Mouse (Mus musculus) liver, embryonic 16.5 days (tissue): Measurements from ENCODE around the gene Cabp4. TPM values are rescaled to one million over a fixed set of nuclear protein-coding genes. Genes with fewer than 3 reads are reported as not detected.
"Not testable (repeated sequence)": the region's sequence is repeated elsewhere in the genome, so short reads cannot be mapped to it uniquely, and the experiment has no call there.

Experiments used
- ATAC-seq: fragments of 200-750 bp; cut with Nextera tagmentation; 2 replicates; pipeline ENCODE4 v1.8.0; 2017; ENCODE audit warnings: low read depth, mild to moderate bottlenecking, moderate number of reproducible peaks, moderate library complexity
- H3K27ac ChIP-seq: fragments of 300-500 bp; sonication (generic); 2 replicates; pipeline ENCODE4 v1.5.1; 2014; ENCODE audit warnings: mild to moderate bottlenecking, low read length
- H3K27me3 ChIP-seq: fragments of 300-500 bp; sonication (generic); 2 replicates; pipeline ENCODE4 v1.6.1; 2014; ENCODE audit warnings: low read depth, low read length, mixed read lengths; ENCODE audit not compliant: control insufficient read depth, insufficient read depth
- H3K36me3 ChIP-seq: fragments of 300-500 bp; sonication (generic); 2 replicates; pipeline ENCODE4 v1.6.1; 2014; ENCODE audit warnings: mild to moderate bottlenecking; ENCODE audit not compliant: control insufficient read depth, insufficient read depth
- H3K4me1 ChIP-seq: fragments of 300-500 bp; sonication (generic); 2 replicates; pipeline ENCODE4 v1.6.1; 2014; ENCODE audit warnings: low read depth, low read length, mixed read lengths; ENCODE audit not compliant: control insufficient read depth
- H3K4me2 ChIP-seq: fragments of 300-500 bp; sonication (generic); 2 replicates; pipeline ENCODE4 v1.6.1; 2014; ENCODE audit warnings: low read depth, low read length, mixed read lengths
- H3K4me3 ChIP-seq: fragments of 300-500 bp; sonication (generic); 2 replicates; pipeline ENCODE4 v1.5.1; 2014; ENCODE audit warnings: low read depth, mild to moderate bottlenecking, low read length
- H3K9ac ChIP-seq: fragments of 300-500 bp; sonication (generic); 2 replicates; pipeline ENCODE4 v1.6.1; 2014; ENCODE audit warnings: low read depth, low read length
- H3K9me3 ChIP-seq: fragments of 300-500 bp; sonication (generic); replicated peaks from 2 replicates; pipeline ENCODE4 v1.6.1; 2016; ENCODE audit warnings: low read length; ENCODE audit not compliant: control insufficient read depth
- WGBS: fragments of 180-500 bp; shearing (Covaris S2); extraction: QIAGEN DNeasy Blood & Tissue Kit; methylation state at CpG from one replicate; pipeline ENCODE4 v1.1.7; 2014; ENCODE audit not compliant: insufficient replicate concordance; 5-methylcytosine and 5-hydroxymethylcytosine counted together
- polyA plus RNA-seq: library from polyadenylated mRNA; unstranded; fragments of >200 nt; fragmentation: Nextera tagmentation; extraction: Ambion mirVana; gene quantifications from 2 replicates; pipeline ENCODE4 v1.2.1, GENCODE M21; 2015

The Cabp4 gene
- polyA plus RNA-seq, 1 experiment from 2014 or later: 0.18 TPM

GRCm38 (mm10) chr19:4125268-4125667 lies 18.6 kb downstream of the Cabp4 start:
- H3K27me3 ChIP-seq, H3K36me3 ChIP-seq, H3K9me3 ChIP-seq: not testable (repeated sequence)
- Histone ChIP-seq H3K27ac (peak overlapping the region; percentile 41; the same call in 1 of the 2 replicates), H3K9ac (peak overlapping the region; percentile 48), H3K4me1 (peaks cover 65% of the 10 kb centered on the region), H3K4me3 (peak overlapping the region; percentile 79), H3K4me2 (peak overlapping the region; percentile 56)
- peak; percentile 1 for ATAC-seq
- 26% methylated on average over 3 of the region's 4 CpGs for WGBS

GRCm38 (mm10) chr19:4124432-4124831 lies 19.4 kb downstream of the Cabp4 start:
- H3K9ac ChIP-seq: no peak overlapping the region
- 78% methylated on average over 4 of the region's 4 CpGs for WGBS
- 0 out of 2 replicates have a peak overlapping the region, but pooled peaks have one; percentile 18 for H3K27ac ChIP-seq
- peaks cover 59% of the 10 kb centered on the region for H3K4me1 ChIP-seq
- H3K36me3 ChIP-seq: peaks cover 9% of the 10 kb centered on the region
- H3K4me3 ChIP-seq: no peak overlapping the region
- H3K27me3 ChIP-seq: no peaks in the 10 kb centered on the region
- no peaks in the 10 kb centered on the region for H3K9me3 ChIP-seq
- ATAC-seq: no peak
- H3K4me2 ChIP-seq: no peak overlapping the region

GRCm38 (mm10) chr19:4122411-4123370 lies 21.1 kb downstream of the Cabp4 start:
- Histone ChIP-seq H3K36me3 (no peaks in the 10 kb centered on the region), H3K9ac (no peak overlapping the region), H3K4me3 (no peak overlapping the region), H3K27ac (peak overlapping the region; percentile 75), H3K9me3 (no peaks in the 10 kb centered on the region), H3K27me3 (no peaks in the 10 kb centered on the region), H3K4me1 (peaks cover 58% of the 10 kb centered on the region), H3K4me2 (peak overlapping the region; percentile 18)
- no peak for ATAC-seq
- WGBS: 27% methylated on average over 7 of the region's 7 CpGs

DNA sequence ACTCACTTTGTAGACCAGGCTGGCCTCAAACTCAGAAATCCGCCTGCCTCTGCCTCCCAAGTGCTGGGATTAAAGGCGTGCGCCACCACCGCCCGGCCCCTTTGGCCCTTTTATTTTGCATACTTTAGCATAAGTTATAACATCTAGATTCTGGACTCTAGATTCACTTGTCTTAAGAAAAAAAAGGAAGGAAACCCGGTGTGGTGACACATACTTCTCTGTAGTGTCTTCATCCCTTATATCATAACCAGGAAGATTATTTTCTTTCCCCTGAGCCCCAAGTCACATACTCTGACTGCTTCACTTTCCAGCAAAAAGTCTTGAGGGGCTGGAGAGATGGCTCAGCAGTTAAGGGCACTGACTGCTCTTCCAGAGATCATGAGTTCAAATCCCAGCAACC lies 21.9 kb downstream of the Cabp4 start:
- not testable (repeated sequence) for H3K9me3 ChIP-seq, H3K27me3 ChIP-seq, H3K9ac ChIP-seq, ATAC-seq, H3K4me3 ChIP-seq, H3K36me3 ChIP-seq
- 32% methylated on average over 6 of the region's 6 CpGs for WGBS
- Histone ChIP-seq H3K4me2 (peak overlapping the region; percentile 77), H3K27ac (peak overlapping the region; percentile 78), H3K4me1 (peaks cover 50% of the 10 kb centered on the region)

DNA sequence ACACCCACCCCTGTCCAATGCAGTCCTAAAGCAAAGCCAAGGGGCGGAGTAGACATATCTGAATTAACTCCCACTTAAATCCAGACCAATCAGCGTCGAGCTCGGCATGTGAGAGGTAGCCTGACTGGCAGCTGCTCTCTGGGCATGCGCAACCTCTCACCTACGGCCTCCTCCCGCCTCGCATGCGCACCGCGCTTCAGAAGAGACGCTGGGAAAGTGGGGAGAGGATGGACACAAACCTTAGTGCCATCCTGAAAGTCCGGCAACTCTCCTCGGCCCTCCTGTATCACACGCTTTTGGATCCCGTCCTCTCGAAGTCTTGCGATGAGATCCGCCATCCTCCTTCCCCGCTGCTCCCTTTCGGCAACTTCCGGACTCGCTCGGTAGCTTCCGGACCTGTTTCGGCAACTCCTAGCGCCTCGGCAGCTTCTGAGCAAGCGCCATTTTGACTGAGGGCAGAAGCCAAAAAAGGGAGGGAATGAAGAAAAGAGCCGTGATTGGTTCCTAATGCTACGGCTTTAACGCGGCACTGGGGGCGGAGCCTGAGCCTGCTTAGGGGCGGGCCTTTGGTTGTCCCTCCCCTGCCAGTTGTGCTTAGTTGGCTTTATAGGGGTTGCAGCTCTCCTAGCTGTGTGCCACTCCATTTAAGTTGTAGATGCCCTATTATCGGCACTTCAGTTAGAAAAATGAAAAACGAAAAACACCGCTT lies 22.6 kb downstream of the Cabp4 start:
- Histone ChIP-seq H3K4me1 (peaks cover 45% of the 10 kb centered on the region), H3K4me3 (peak overlapping the region; percentile 63), H3K9ac (peak overlapping the region; percentile 64), H3K36me3 (no peaks in the 10 kb centered on the region), H3K4me2 (peak overlapping the region; percentile 77), H3K9me3 (no peaks in the 10 kb centered on the region), H3K27me3 (no peaks in the 10 kb centered on the region), H3K27ac (peak overlapping the region; percentile 83)
- ATAC-seq: peak; percentile 64
- WGBS: 2% methylated on average over 38 of the region's 38 CpGs

DNA sequence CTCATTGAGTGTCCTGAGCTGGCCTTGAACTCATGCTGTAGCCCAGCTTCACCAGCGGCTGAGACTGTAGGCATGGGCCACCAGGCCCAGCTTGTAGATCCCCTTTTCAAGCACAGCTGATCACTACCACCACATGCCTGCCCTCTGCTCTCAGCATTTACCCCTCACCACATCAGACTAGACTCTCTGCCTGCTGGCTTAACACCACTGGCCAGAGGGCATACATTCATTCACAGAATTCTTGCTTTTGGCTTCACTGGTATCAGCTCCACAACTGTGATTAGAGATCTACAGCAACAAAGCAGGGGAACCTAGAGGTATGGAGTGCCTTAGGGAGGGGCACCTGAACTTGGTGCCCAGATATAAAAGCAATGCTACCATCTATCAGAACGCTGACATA lies 23.3 kb downstream of the Cabp4 start:
- no peak overlapping the region for H3K9ac ChIP-seq
- H3K4me1 ChIP-seq: peaks cover 45% of the 10 kb centered on the region
- no peaks in the 10 kb centered on the region for H3K27me3 ChIP-seq
- no peaks in the 10 kb centered on the region for H3K9me3 ChIP-seq
- WGBS: 87% methylated on average over 2 of the region's 2 CpGs
- no peak overlapping the region for H3K27ac ChIP-seq
- peak overlapping the region; percentile 77 for H3K4me2 ChIP-seq
- peaks cover 2% of the 10 kb centered on the region for H3K36me3 ChIP-seq
- no peak for ATAC-seq
- peak overlapping the region; percentile 63 for H3K4me3 ChIP-seq

GRCm38 (mm10) chr19:4119716-4120487 lies 23.9 kb downstream of the Cabp4 start:
- no peak for ATAC-seq
- Histone ChIP-seq H3K4me2 (peak overlapping the region; percentile 77), H3K36me3 (peaks cover 6% of the 10 kb centered on the region), H3K9ac (no peak overlapping the region), H3K4me3 (no peak overlapping the region), H3K27ac (no peak overlapping the region), H3K27me3 (no peaks in the 10 kb centered on the region), H3K4me1 (peaks cover 41% of the 10 kb centered on the region), H3K9me3 (no peaks in the 10 kb centered on the region)
- WGBS: 54% methylated on average over 6 of the region's 6 CpGs

- Histone ChIP-seq H3K4me2 (no peak overlapping the region), H3K4me3 (no peak overlapping the region), H3K27ac (no peak overlapping the region), H3K9ac (no peak overlapping the region), H3K36me3 (peaks cover 11% of the 10 kb centered on the region), H3K27me3 (no peaks in the 10 kb centered on the region), H3K9me3 (no peaks in the 10 kb centered on the region), H3K4me1 (peaks cover 40% of the 10 kb centered on the region)
- no peak for ATAC-seq
- 81% methylated on average over 2 of the region's 2 CpGs for WGBS
Observed at GRCm38 (mm10) chr19:4118350-4118749, 25.5 kb downstream of the Cabp4 start.
